8 mouse cellular contexts compared by ENCODE assay signal in genomic region chr3:51228038-51228820, GRCm38 (mm10). TPM values are rescaled to one million over a fixed set of nuclear protein-coding genes. Genes with fewer than 3 reads are reported as not detected.
A peak's percentile ranks its signal among the peaks of the same experiment; 100 is the strongest.
DNase-seq lines count a peak whose midpoint lies in the region; ATAC-seq and TF ChIP-seq lines count a peak whose summit lies in the region.

No protein-coding gene starts in this region.

- no peak overlapping the region for H3K4me3 ChIP-seq in forebrain, postnatal 0 days (ENCODE audit: low read depth, low read length)
- no peak overlapping the region for H3K4me3 ChIP-seq in forebrain, embryonic 16.5 days (replicated peaks; ENCODE audit: low read length)
- H3K4me3 ChIP-seq in thymus, adult 2 months (ENCODE audit: control insufficient read depth, insufficient read depth, low read length), result no peak overlapping the region
- H3K4me3 ChIP-seq in embryonic fibroblast, embryonic 13.5 days (ENCODE audit: insufficient read depth, low read length), result no peak overlapping the region
- no peak overlapping the region for H3K4me3 ChIP-seq in olfactory bulb, adult 2 months (ENCODE audit: insufficient read depth, low read depth, low read length)

- H3K9me3 ChIP-seq in forebrain, postnatal 0 days (ENCODE audit: low read length), result no peaks in the 10 kb centered on the region
- H3K9me3 ChIP-seq in forebrain, embryonic 16.5 days (ENCODE audit: control insufficient read depth, low read length), result no peaks in the 10 kb centered on the region

- TF ChIP-seq POLR2A in thymus, adult 2 months (IDR thresholded peaks at IDR 0.05; ENCODE audit: control insufficient read depth, extremely low read depth, insufficient read depth, low read length, poor library complexity), result no peak
- no peak for TF ChIP-seq POLR2A in embryonic fibroblast, embryonic 13.5 days (IDR thresholded peaks at IDR 0.05; ENCODE audit: low read depth, low read length)
- TF ChIP-seq POLR2A in olfactory bulb, adult 2 months (IDR thresholded peaks at IDR 0.05; ENCODE audit: insufficient read depth, low read depth, low read length), result no peak

- no peak for ATAC-seq in forebrain, postnatal 0 days
- no peak for ATAC-seq in forebrain, embryonic 16.5 days
- ATAC-seq in activated CD4-positive, CD25-positive, alpha-beta regulatory T cell, adult 4 months, result no peak

- peak; percentile 42 for TF ChIP-seq CTCF in forebrain, postnatal 0 days (IDR thresholded peaks at IDR 0.05; ENCODE audit: low read depth)
- TF ChIP-seq CTCF in thymus, adult 2 months (IDR thresholded peaks at IDR 0.05; ENCODE audit: borderline replicate concordance, control insufficient read depth, extremely low read depth, insufficient read depth, low read length, poor library complexity), result no peak
- TF ChIP-seq CTCF in embryonic fibroblast, embryonic 13.5 days (IDR thresholded peaks at IDR 0.05; ENCODE audit: borderline replicate concordance, insufficient read depth, low read length), result 0 out of 2 replicates have a peak, but pooled peaks have one; percentile 21
- 0 out of 2 replicates have a peak, but pooled peaks have one; percentile 18 for TF ChIP-seq CTCF in olfactory bulb, adult 2 months (IDR thresholded peaks at IDR 0.05; ENCODE audit: insufficient read depth, low read depth, low read length)

- H3K4me2 ChIP-seq in forebrain, postnatal 0 days (ENCODE audit: low read depth), result no peak overlapping the region
- no peak overlapping the region for H3K4me2 ChIP-seq in forebrain, embryonic 16.5 days (ENCODE audit: low read length)

- no peak overlapping the region for H3K9ac ChIP-seq in forebrain, postnatal 0 days
- no peak overlapping the region for H3K9ac ChIP-seq in forebrain, embryonic 16.5 days (replicated peaks; ENCODE audit: low read depth, low read length)

- WGBS in forebrain, postnatal 0 days, result 83% methylated on average over 10 of the region's 10 CpGs
- WGBS in forebrain, embryonic 16.5 days, result 73% methylated on average over 10 of the region's 10 CpGs
- WGBS in thymus, adult 2 months, result 46% methylated on average over 10 of the region's 10 CpGs
- 65% methylated on average over 10 of the region's 10 CpGs for WGBS in olfactory bulb, adult 2 months

- no peaks in the 10 kb centered on the region for H3K27me3 ChIP-seq in forebrain, postnatal 0 days (ENCODE audit: insufficient read depth, low read length)
- no peaks in the 10 kb centered on the region for H3K27me3 ChIP-seq in forebrain, embryonic 16.5 days (replicated peaks; ENCODE audit: control insufficient read depth, insufficient read depth, low read length)
- H3K27me3 ChIP-seq in thymus, adult 2 months (ENCODE audit: control insufficient read depth, insufficient read depth, low read length), result no peaks in the 10 kb centered on the region

- H3K27ac ChIP-seq in forebrain, postnatal 0 days (ENCODE audit: low read depth, low read length), result no peak overlapping the region
- no peak overlapping the region for H3K27ac ChIP-seq in forebrain, embryonic 16.5 days (ENCODE audit: low read length)
- H3K27ac ChIP-seq in thymus, adult 2 months (ENCODE audit: control insufficient read depth, insufficient read depth, low read length), result no peak overlapping the region
- no peak overlapping the region for H3K27ac ChIP-seq in embryonic fibroblast, embryonic 13.5 days (ENCODE audit: insufficient read depth, low read length)
- peak overlapping the region; percentile 10; the same call in 1 of the 2 replicates for H3K27ac ChIP-seq in olfactory bulb, adult 2 months (ENCODE audit: insufficient read depth, low read depth, low read length)

- H3K36me3 ChIP-seq in forebrain, postnatal 0 days (ENCODE audit: insufficient read depth), result no peaks in the 10 kb centered on the region
- H3K36me3 ChIP-seq in forebrain, embryonic 16.5 days (ENCODE audit: control insufficient read depth, insufficient read depth), result no peaks in the 10 kb centered on the region
- no peaks in the 10 kb centered on the region for H3K36me3 ChIP-seq in thymus, adult 2 months (ENCODE audit: control insufficient read depth, insufficient read depth, low read length)

- H3K4me1 ChIP-seq in forebrain, postnatal 0 days (ENCODE audit: insufficient read depth), result peaks cover 19% of the 10 kb centered on the region
- H3K4me1 ChIP-seq in forebrain, embryonic 16.5 days (replicated peaks; ENCODE audit: control insufficient read depth, insufficient read depth, low read length), result peaks cover 22% of the 10 kb centered on the region
- H3K4me1 ChIP-seq in thymus, adult 2 months (replicated peaks; ENCODE audit: control insufficient read depth, insufficient read depth, low read length), result peaks cover 26% of the 10 kb centered on the region
- H3K4me1 ChIP-seq in embryonic fibroblast, embryonic 13.5 days (ENCODE audit: control insufficient read depth, insufficient read depth, low read length), result peaks cover 11% of the 10 kb centered on the region
- H3K4me1 ChIP-seq in olfactory bulb, adult 2 months (ENCODE audit: control insufficient read depth, insufficient read depth, low read length), result peaks cover 25% of the 10 kb centered on the region

- no peak for DNase-seq in forebrain, postnatal 0 days
- DNase-seq in thymus, adult 2 months, result peak; percentile 51
- DNase-seq in thymus, adult 18-20 months, result no peak
- peak; percentile 89 for DNase-seq in liver

RNA-seq across cellular contexts. Expression of gene Noct, which starts 4.0 kb away (rescaled TPM):
- total RNA-seq in forebrain, postnatal 0 days (2014; rRNA removed), result 31.5 and 33.7 TPM in 2 replicates
- polyA plus RNA-seq in forebrain, postnatal 0 days (2015; fragmentation: Nextera tagmentation; extraction: Ambion mirVana), result 27.0 and 32.6 TPM in 2 replicates
- 21.3 and 23.0 TPM in 2 replicates for polyA plus RNA-seq in forebrain, embryonic 16.5 days (2015; fragmentation: Nextera tagmentation; extraction: Ambion mirVana)
- 30.8 and 35.8 TPM in 2 replicates for polyA plus RNA-seq in thymus, adult 2 months (2012; rRNA removed)
- 17.3 and 25.5 TPM in 2 replicates for polyA plus RNA-seq in embryonic fibroblast, embryonic 13.5 days (2011; ENCODE audit: insufficient read length, low read depth, missing spikeins)
- polyA plus RNA-seq in olfactory bulb, adult 2 months (2012; ENCODE audit: insufficient read depth, insufficient read length, low replicate concordance, missing spikeins), result not detected in 2 replicates
- polyA plus RNA-seq in activated CD4-positive, CD25-positive, alpha-beta regulatory T cell, adult 4 months (2017; shearing (Covaris generic)), result 1 to 10 TPM; 2.2 to 5.3 TPM

Comparison
In these comparisons a context has a peak if more than half of its experiments do, and no peak if none do; other contexts are left out.
1. DNase-seq: peak in thymus, adult 2 months (single experiment) and liver (single experiment); none in forebrain, postnatal 0 days (single experiment) and thymus, adult 18-20 months (0 of 2).